Mouse (Mus musculus): ENCODE data around the gene Kirrel3.
A peak's percentile ranks its signal among the peaks of the same experiment; 100 is the strongest.

Kirrel3 gene

DNA sequence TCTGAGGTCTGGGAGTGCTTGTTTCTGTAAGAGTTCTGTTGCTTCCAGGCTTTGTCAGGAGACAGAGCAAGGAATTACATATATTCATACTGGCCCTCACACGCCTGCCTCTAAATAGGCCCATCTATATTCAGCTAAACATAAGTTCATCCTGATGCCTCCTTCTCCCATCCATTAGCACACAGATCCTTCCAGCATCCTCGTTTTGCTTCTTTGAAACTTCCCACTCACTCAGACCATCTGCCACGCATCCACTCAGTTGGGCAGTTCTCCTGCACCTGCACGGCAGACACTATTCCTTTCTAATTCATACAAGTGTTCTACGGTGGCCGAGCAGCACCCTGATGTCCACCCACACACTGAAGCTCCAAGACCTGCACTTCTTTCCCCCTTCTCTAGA, 201.1 kb downstream of the Kirrel3 start:
- DNase-seq (ENCODE audit: extremely low spot score, low spot score), result no peak

DNA sequence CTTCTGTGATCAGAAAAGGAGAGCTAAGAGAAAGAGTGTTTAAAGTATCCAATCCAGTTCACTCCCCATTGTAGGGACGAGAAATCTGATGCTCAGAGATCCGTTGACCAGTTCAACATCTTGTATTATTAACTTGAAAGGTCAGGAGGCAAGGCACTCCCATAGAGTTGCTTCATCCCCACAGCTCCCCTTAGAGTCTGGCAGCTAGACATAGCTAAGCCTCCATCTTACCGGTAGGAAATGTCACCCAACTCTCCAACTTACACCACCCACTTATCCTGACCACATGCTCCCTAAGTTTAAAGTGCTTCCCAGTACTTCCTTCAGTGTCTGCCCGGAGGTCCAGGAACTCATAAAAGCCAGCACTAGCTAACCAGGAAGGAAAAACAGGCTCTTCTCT, 202.7 kb downstream of the Kirrel3 start:
- no peak for DNase-seq (ENCODE audit: extremely low spot score, low spot score)

- DNase-seq (ENCODE audit: extremely low spot score, low spot score), result no peak
Observed at GRCm38 (mm10) chr9:34689375-34689774, 203.7 kb downstream of the Kirrel3 start.

DNA sequence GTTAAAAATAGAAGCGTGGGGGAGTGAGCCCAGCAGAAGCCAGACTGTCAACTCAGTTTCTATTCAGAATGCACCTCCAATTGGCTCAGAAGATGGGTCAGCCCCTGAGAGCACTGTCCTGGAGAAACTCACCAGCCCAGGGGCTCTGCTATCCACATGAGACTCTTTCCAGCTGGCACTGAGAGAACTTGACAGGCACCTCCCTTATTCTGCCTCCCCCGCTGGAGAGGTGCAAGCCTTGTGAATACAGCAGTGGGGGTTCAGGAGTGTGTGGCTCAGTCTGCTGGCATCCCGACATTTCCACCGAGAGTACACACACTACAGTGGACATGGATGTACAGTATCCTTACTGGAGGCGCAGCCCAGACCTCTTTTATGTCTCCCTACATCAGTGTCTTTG, 210.0 kb downstream of the Kirrel3 start:
- no peak for DNase-seq (ENCODE audit: extremely low spot score, low spot score)

GRCm38 (mm10) chr9:34703547-34704300, 218.0 kb downstream of the Kirrel3 start:
- no peak for DNase-seq (ENCODE audit: extremely low spot score, low spot score)

GRCm38 (mm10) chr9:34704357-34704756, 218.7 kb downstream of the Kirrel3 start:
- no peak for DNase-seq (ENCODE audit: extremely low spot score, low spot score)

DNA sequence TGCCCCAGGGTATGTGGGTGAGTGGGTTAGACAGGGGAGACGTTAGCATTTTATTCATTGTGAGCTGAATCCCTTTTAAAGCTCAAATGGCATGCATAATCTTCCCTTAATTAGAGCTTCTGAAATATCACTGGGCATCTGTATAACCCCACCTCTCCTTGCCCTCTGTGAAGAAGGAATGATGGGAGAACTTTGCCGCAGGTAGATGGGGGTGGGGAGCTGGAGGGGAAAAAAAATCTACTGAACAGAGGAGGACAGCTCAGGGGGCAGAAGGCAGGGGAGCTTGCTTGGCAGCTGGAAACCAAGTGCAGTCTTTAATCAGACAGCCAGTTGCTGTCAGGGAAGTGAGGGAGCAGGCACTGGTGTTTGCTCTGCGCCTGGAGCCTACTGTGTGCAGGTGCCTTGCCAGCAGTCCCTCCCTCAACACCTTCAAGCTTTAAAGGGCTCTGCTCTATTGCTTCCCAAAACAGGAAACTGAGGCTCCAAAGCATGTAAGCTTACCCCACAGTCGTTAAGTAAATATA, 220.7 kb downstream of the Kirrel3 start:
- DNase-seq (ENCODE audit: extremely low spot score, low spot score), result no peak

DNA sequence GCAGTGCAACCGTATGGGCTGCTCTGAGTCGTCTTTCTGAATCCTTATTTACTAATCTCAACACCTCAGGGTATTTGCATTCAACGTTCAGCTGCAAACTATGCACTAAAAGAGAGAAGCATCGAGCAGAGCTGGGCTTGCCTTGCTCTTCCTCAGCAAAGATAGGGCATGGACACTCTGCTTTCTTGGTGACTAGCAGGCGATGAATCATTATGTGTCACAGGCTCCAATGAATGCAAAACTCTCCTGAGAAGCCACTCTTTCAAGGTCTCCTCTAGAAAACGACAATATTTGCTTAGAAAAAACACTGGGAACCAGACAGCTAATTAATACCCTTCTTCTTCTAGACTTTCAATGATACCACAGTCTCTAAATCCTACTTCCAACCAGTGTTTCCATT, 223.0 kb downstream of the Kirrel3 start:
- DNase-seq (ENCODE audit: extremely low spot score, low spot score), result no peak

DNA sequence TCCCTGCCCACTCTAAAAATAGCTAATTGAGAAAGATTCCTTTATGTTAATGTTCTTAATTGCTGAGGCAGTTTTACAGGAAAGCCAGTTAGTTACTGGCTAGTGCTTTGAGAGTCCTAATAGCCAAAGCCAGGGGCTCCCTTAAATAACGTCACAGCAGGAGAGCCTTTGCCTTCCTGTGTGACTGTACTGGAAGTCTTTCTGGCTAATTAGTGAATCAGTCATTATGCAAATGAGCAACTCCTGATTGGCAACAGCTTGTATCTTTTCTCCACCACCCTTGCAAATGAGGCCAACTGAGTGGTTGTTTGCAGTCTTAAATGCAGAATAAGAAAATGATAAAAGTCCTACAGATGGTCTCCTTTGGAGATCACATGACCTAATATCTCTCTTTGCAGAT, 226.3 kb downstream of the Kirrel3 start:
- no peak for DNase-seq (ENCODE audit: extremely low spot score, low spot score)

- DNase-seq (ENCODE audit: extremely low spot score, low spot score), result no peak
Observed at GRCm38 (mm10) chr9:34712996-34713395, 227.3 kb downstream of the Kirrel3 start.

GRCm38 (mm10) chr9:34713462-34713926, 227.8 kb downstream of the Kirrel3 start:
- DNase-seq (ENCODE audit: extremely low spot score, low spot score), result no peak

- DNase-seq (ENCODE audit: extremely low spot score, low spot score), result no peak
Observed at GRCm38 (mm10) chr9:34714996-34715619, 229.4 kb downstream of the Kirrel3 start.

- no peak for DNase-seq (ENCODE audit: extremely low spot score, low spot score)
Observed at GRCm38 (mm10) chr9:34716476-34716875, 230.8 kb downstream of the Kirrel3 start.

DNA sequence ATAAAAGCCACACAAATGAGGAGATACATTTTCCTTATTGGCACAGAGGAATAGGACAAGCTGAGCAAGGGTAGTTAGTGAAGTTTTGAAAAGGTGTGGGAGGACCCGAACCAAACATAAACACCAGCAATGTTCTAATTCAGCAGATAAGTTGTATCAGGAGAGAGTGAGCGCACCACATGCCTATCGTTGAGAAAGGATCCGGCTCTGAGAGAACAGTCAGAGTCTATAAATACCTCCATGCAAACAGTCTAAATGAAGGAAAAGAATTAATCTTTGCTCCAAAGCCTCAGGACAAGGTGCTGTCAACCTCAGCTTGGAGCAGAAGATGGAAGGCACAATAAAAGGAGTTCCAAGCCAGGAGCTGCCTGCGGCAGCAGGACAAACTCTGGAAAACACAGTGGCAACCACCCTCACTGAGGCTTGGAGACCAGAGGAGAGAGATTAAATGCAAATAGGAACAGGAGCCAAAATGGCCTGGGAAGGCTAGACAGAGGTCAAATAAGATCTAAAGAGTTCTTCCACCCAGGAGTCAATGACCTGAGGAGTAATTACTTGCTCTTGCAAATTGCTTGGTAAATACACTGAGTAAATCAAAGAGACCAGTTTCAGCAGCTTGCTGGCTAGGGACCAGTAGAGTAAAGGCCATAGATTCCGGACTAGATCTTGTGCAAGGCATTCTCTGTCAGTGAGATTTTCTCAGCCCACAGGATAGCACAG, 235.9 kb downstream of the Kirrel3 start:
- no peak for DNase-seq (ENCODE audit: extremely low spot score, low spot score)

DNA sequence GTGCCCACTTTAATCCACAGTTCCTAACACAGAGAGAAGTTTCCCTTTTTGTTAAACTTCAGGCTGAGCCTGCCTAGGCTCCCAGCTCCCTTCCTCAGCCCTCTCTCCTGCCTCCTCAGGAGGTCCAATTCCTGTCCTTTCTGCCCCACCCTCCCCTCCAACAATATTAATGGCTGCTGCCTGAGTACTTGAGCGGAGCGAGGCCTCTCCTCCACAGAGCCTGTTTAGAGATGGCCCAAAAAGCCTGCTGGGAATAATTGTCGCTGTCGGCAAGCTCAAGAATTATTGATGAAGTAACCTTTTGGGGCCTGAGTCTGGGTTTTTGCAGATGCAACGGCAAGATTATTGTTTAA, 236.5 kb downstream of the Kirrel3 start:
- DNase-seq (ENCODE audit: extremely low spot score, low spot score), result peak; percentile 27

DNA sequence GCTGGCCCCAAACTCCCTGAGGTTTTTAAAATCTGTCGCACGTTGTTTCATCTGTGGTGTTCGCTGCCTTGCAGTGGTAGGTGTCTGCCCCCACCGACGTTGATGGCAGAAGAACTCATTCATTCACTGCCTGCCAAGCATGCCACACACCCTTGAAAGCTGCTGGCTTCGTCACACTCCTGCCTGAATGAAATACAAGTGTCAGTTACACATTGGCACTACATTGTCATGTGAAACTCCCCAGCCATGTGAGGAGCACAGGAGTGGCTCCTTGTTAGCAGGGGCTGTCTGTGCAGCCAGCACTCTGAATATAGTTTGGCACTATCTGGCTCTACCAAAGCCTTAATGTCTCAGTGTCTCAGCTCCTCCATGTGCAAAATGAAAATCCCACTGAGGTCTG, 246.8 kb downstream of the Kirrel3 start:
- no peak for DNase-seq (ENCODE audit: extremely low spot score, low spot score)

- DNase-seq (ENCODE audit: extremely low spot score, low spot score), result no peak
Observed at GRCm38 (mm10) chr9:34733579-34733978, 247.9 kb downstream of the Kirrel3 start.

- DNase-seq (ENCODE audit: extremely low spot score, low spot score), result no peak
Observed at GRCm38 (mm10) chr9:34734991-34735390, 249.3 kb downstream of the Kirrel3 start.

- no peak for DNase-seq (ENCODE audit: extremely low spot score, low spot score)
Observed at GRCm38 (mm10) chr9:34739431-34739830, 253.7 kb downstream of the Kirrel3 start.

GRCm38 (mm10) chr9:34740814-34741213, 255.1 kb downstream of the Kirrel3 start:
- DNase-seq (ENCODE audit: extremely low spot score, low spot score), result no peak

DNA sequence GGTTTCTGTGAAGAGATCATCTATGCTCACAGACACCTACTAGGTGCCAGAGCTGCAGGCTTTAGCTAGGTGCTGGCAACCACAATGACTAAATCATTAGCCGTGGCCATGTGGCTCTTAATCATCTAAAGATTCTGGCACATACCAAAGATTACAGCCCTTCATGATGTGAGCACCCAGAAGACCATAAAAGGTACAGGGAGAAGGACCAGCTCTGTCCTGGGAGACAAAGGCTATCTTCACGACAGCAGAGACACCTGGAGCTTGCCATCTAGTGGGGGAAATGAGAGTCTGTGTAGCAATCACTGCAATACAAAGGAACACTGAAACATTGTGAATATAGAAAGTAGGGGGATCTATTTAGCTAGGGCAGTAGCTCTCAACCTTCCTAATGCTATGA, 262.3 kb downstream of the Kirrel3 start:
- DNase-seq (ENCODE audit: extremely low spot score, low spot score), result no peak

GRCm38 (mm10) chr9:34749161-34749560, 263.5 kb downstream of the Kirrel3 start:
- DNase-seq (ENCODE audit: extremely low spot score, low spot score), result no peak
